ENCODE assay signal across 19 mouse cellular contexts in the genomic region with DNA sequence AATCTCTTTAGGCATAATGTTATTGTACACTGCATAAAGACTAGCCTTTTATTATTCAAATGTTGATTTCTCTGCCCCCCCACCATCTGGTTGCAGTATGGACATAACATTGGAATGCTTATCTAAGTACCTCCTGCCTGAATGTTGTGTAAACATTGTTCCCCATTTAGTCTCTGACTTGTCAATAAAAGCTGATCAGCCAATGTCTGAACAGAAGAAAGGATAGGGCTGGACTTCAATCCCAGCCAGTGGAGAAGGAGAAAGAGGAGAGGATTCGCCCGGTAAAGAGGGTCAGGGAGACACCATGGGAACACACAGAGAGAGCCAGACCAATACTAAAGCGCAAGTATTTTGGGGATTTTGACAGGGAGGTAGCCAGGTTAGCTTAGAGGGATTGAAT. TPM values are rescaled to one million over a fixed set of nuclear protein-coding genes. Genes with fewer than 3 reads are reported as not detected.
DNase-seq lines count a peak whose midpoint lies in the region; ATAC-seq and TF ChIP-seq lines count a peak whose summit lies in the region.
"Had no signal": no experiment of that assay in that cellular context is flagged by ENCODE, and none has a peak within 500 bp of the region (broad histone marks: within the 10 kb centered on the region; RNA-seq: fewer than 3 reads in every experiment).

No protein-coding gene starts in this region.

- WGBS in hindbrain, embryonic 14.5 days, result 44% methylated on average over 3 of the region's 3 CpGs
- WGBS in hindbrain, embryonic 13.5 days, result 44% methylated on average over 3 of the region's 3 CpGs
- WGBS in liver, postnatal 0 days (ENCODE audit: insufficient replicate concordance), result 53% methylated on average over 3 of the region's 3 CpGs
- 47% methylated on average over 3 of the region's 3 CpGs for WGBS in liver, embryonic 12.5 days (ENCODE audit: insufficient replicate concordance)
- WGBS in midbrain, embryonic 13.5 days, result 39% methylated on average over 3 of the region's 3 CpGs
- WGBS in midbrain, embryonic 16.5 days, result 34% methylated on average over 3 of the region's 3 CpGs

- TF ChIP-seq EP300 in liver, postnatal 0 days (IDR thresholded peaks at IDR 0.05; ENCODE audit: low read depth), result no peak

- ATAC-seq in hindbrain, embryonic 14.5 days (ENCODE audit: low FRiP score), result no peak
- ATAC-seq in hindbrain, embryonic 13.5 days (ENCODE audit: low FRiP score), result no peak
- peak; percentile 62 for ATAC-seq in liver, postnatal 0 days
- no peak for ATAC-seq in liver, embryonic 12.5 days
- peak; percentile 27; the same call in 1 of the 2 replicates for ATAC-seq in midbrain, embryonic 13.5 days
- ATAC-seq in midbrain, embryonic 16.5 days, result no peak
- ATAC-seq: forebrain, postnatal 0 days had no signal

- H3K27ac ChIP-seq in hindbrain, embryonic 14.5 days, result 0 out of 2 replicates have a peak overlapping the region, but pooled peaks have one; percentile 32
- H3K27ac ChIP-seq in hindbrain, embryonic 13.5 days, result no peak overlapping the region
- H3K27ac ChIP-seq in liver, postnatal 0 days (ENCODE audit: low read depth), result no peak overlapping the region
- no peak overlapping the region for H3K27ac ChIP-seq in liver, embryonic 12.5 days
- H3K27ac ChIP-seq in midbrain, embryonic 13.5 days, result no peak overlapping the region
- H3K27ac ChIP-seq in midbrain, embryonic 16.5 days (ENCODE audit: low read length), result no peak overlapping the region
- H3K27ac ChIP-seq: embryonic facial prominence, embryonic 12.5 days; heart, adult 2 months; heart, embryonic 15.5 days had no signal

- H3K9me3 ChIP-seq in hindbrain, embryonic 14.5 days (ENCODE audit: control insufficient read depth, low read length), result no peaks in the 10 kb centered on the region
- H3K9me3 ChIP-seq in hindbrain, embryonic 13.5 days, result no peaks in the 10 kb centered on the region
- no peaks in the 10 kb centered on the region for H3K9me3 ChIP-seq in liver, postnatal 0 days (ENCODE audit: low read length)
- no peaks in the 10 kb centered on the region for H3K9me3 ChIP-seq in liver, embryonic 12.5 days (replicated peaks)
- H3K9me3 ChIP-seq in midbrain, embryonic 13.5 days, result no peaks in the 10 kb centered on the region
- H3K9me3 ChIP-seq in midbrain, embryonic 16.5 days (replicated peaks; ENCODE audit: control insufficient read depth, low read length, poor library complexity, severe bottlenecking), result no peaks in the 10 kb centered on the region
- H3K9me3 ChIP-seq: embryonic facial prominence, embryonic 12.5 days; heart, embryonic 15.5 days had no signal

- H3K27me3 ChIP-seq in hindbrain, embryonic 14.5 days (ENCODE audit: control insufficient read depth, insufficient read depth, low read length), result no peaks in the 10 kb centered on the region
- H3K27me3 ChIP-seq in hindbrain, embryonic 13.5 days, result no peaks in the 10 kb centered on the region
- H3K27me3 ChIP-seq in liver, postnatal 0 days (ENCODE audit: insufficient read depth, low read length), result no peaks in the 10 kb centered on the region
- H3K27me3 ChIP-seq in liver, embryonic 12.5 days (replicated peaks), result peaks cover 8% of the 10 kb centered on the region; the same call in 1 of the 2 replicates
- H3K27me3 ChIP-seq in midbrain, embryonic 13.5 days, result no peaks in the 10 kb centered on the region
- H3K27me3 ChIP-seq in midbrain, embryonic 16.5 days (ENCODE audit: control insufficient read depth, insufficient read depth, low read depth, low read length), result no peaks in the 10 kb centered on the region
- H3K27me3 ChIP-seq: embryonic facial prominence, embryonic 12.5 days; heart, embryonic 15.5 days had no signal

- H3K4me3 ChIP-seq in hindbrain, embryonic 14.5 days (replicated peaks; ENCODE audit: low read length), result no peak overlapping the region
- no peak overlapping the region for H3K4me3 ChIP-seq in hindbrain, embryonic 13.5 days
- no peak overlapping the region for H3K4me3 ChIP-seq in liver, postnatal 0 days (ENCODE audit: low read depth, low read length)
- no peak overlapping the region for H3K4me3 ChIP-seq in liver, embryonic 12.5 days
- H3K4me3 ChIP-seq in midbrain, embryonic 13.5 days (replicated peaks), result no peak overlapping the region
- H3K4me3 ChIP-seq in midbrain, embryonic 16.5 days (ENCODE audit: low read depth, low read length), result no peak overlapping the region
- H3K4me3 ChIP-seq: embryonic facial prominence, embryonic 12.5 days; heart, adult 2 months; heart, embryonic 15.5 days had no signal

- no peak overlapping the region for H3K9ac ChIP-seq in hindbrain, embryonic 14.5 days
- H3K9ac ChIP-seq in hindbrain, embryonic 13.5 days, result no peak overlapping the region
- H3K9ac ChIP-seq in liver, postnatal 0 days (replicated peaks), result no peak overlapping the region
- no peak overlapping the region for H3K9ac ChIP-seq in liver, embryonic 12.5 days
- no peak overlapping the region for H3K9ac ChIP-seq in midbrain, embryonic 13.5 days (replicated peaks)
- no peak overlapping the region for H3K9ac ChIP-seq in midbrain, embryonic 16.5 days (ENCODE audit: low read depth, low read length)
- H3K9ac ChIP-seq: embryonic facial prominence, embryonic 12.5 days; forebrain, postnatal 0 days; heart, embryonic 15.5 days had no signal

- no peaks in the 10 kb centered on the region for H3K4me1 ChIP-seq in hindbrain, embryonic 14.5 days (replicated peaks; ENCODE audit: control insufficient read depth, insufficient read depth, low read length)
- peaks cover 4% of the 10 kb centered on the region for H3K4me1 ChIP-seq in hindbrain, embryonic 13.5 days (replicated peaks)
- H3K4me1 ChIP-seq in liver, postnatal 0 days (ENCODE audit: insufficient read depth), result no peaks in the 10 kb centered on the region; the same call in 1 of the 2 replicates
- peaks cover 8% of the 10 kb centered on the region for H3K4me1 ChIP-seq in liver, embryonic 12.5 days
- peaks cover 12% of the 10 kb centered on the region for H3K4me1 ChIP-seq in midbrain, embryonic 13.5 days (replicated peaks)
- no peaks in the 10 kb centered on the region for H3K4me1 ChIP-seq in midbrain, embryonic 16.5 days (ENCODE audit: control insufficient read depth, insufficient read depth, low read length)
- H3K4me1 ChIP-seq: embryonic facial prominence, embryonic 12.5 days had no signal

- no peak overlapping the region for H3K4me2 ChIP-seq in hindbrain, embryonic 14.5 days (replicated peaks)
- no peak overlapping the region for H3K4me2 ChIP-seq in hindbrain, embryonic 13.5 days
- H3K4me2 ChIP-seq in liver, postnatal 0 days (ENCODE audit: low read depth, low read length), result no peak overlapping the region
- H3K4me2 ChIP-seq in liver, embryonic 12.5 days, result no peak overlapping the region
- H3K4me2 ChIP-seq in midbrain, embryonic 13.5 days (replicated peaks), result no peak overlapping the region
- H3K4me2 ChIP-seq in midbrain, embryonic 16.5 days (ENCODE audit: low read length), result no peak overlapping the region
- H3K4me2 ChIP-seq: embryonic facial prominence, embryonic 12.5 days; heart, embryonic 11.5 days; heart, embryonic 15.5 days had no signal

- H3K36me3 ChIP-seq in hindbrain, embryonic 14.5 days (replicated peaks; ENCODE audit: control insufficient read depth, insufficient read depth), result no peaks in the 10 kb centered on the region
- no peaks in the 10 kb centered on the region for H3K36me3 ChIP-seq in hindbrain, embryonic 13.5 days
- H3K36me3 ChIP-seq in liver, postnatal 0 days (replicated peaks; ENCODE audit: insufficient read depth, low read length), result no peaks in the 10 kb centered on the region
- H3K36me3 ChIP-seq in liver, embryonic 12.5 days, result no peaks in the 10 kb centered on the region
- H3K36me3 ChIP-seq in midbrain, embryonic 13.5 days, result no peaks in the 10 kb centered on the region
- H3K36me3 ChIP-seq in midbrain, embryonic 16.5 days (ENCODE audit: control insufficient read depth, insufficient read depth, low read length), result no peaks in the 10 kb centered on the region
- H3K36me3 ChIP-seq: embryonic facial prominence, embryonic 12.5 days; heart, embryonic 15.5 days had no signal

- TF ChIP-seq CTCF in liver, postnatal 0 days (IDR thresholded peaks at IDR 0.05; ENCODE audit: low read depth), result no peak

- DNase-seq in hindbrain, embryonic 14.5 days (ENCODE audit: low spot score), result no peak
- DNase-seq in liver, postnatal 0 days, result no peak
- no peak for DNase-seq in right cerebral cortex, postnatal 4 days
- DNase-seq in urinary bladder, postnatal 36 days (ENCODE audit: low spot score in 2 of 2), result no peak
- DNase-seq: adrenal gland, postnatal 10 days; cerebellum, adult 11-12 months; cerebellum, adult 9-10 months; cerebellum, postnatal 25 days; forebrain, postnatal 0 days; gastrocnemius, postnatal 14 days; heart, adult 2 months; heart, postnatal 14 days had no signal

RNA-seq across cellular contexts. Expression of gene Atoh8, which starts 60.0 kb away (rescaled TPM):
- polyA plus RNA-seq in hindbrain, embryonic 14.5 days (2014; fragmentation: Nextera tagmentation; extraction: Ambion mirVana), result 3.0 and 3.3 TPM in 2 replicates
- 3.2 and 4.2 TPM in 2 replicates for polyA plus RNA-seq in hindbrain, embryonic 13.5 days (2015; fragmentation: Nextera tagmentation; extraction: Ambion mirVana)
- 0.96 and 1.3 TPM in 2 replicates for polyA plus RNA-seq in liver, postnatal 0 days (2015; fragmentation: Nextera tagmentation; extraction: Ambion mirVana)
- 2.0 and 2.1 TPM in 2 replicates for polyA plus RNA-seq in liver, embryonic 12.5 days (2016; fragmentation: Nextera tagmentation; extraction: Ambion mirVana)
- 2.2 and 3.8 TPM in 2 replicates for polyA plus RNA-seq in midbrain, embryonic 13.5 days (2015; fragmentation: Nextera tagmentation; extraction: Ambion mirVana)
- polyA plus RNA-seq in midbrain, embryonic 16.5 days (2015; fragmentation: Nextera tagmentation; extraction: Ambion mirVana), result 1.8 and 2.1 TPM in 2 replicates

Comparison
In these comparisons a context has a peak if more than half of its experiments do, and no peak if none do; other contexts are left out.
1. ATAC-seq: peak in liver, postnatal 0 days (single experiment) and midbrain, embryonic 13.5 days (single experiment); none in hindbrain, embryonic 14.5 days (single experiment), hindbrain, embryonic 13.5 days (single experiment), liver, embryonic 12.5 days (single experiment) and midbrain, embryonic 16.5 days (single experiment).